Mouse (Mus musculus) gastrocnemius, postnatal 10 days (tissue): ENCODE results near the gene Serp2. TPM values are rescaled to one million over a fixed set of nuclear protein-coding genes. Genes with fewer than 3 reads are reported as not detected.
A peak's percentile ranks its signal among the peaks of the same experiment; 100 is the strongest.

Source experiments
- DNase-seq: peaks from one replicate; pipeline ENCODE4 v3.0.0; 2021; ENCODE audit warnings: mixed read lengths
- total RNA-seq, 2 experiments: library from RNA; stranded (reverse); gene quantifications; 2 replicates each; pipeline ENCODE4 v1.2.3; 2021

The Serp2 gene
- total RNA-seq, 2 experiments from 2014 or later, result 1.8 to 2.4 TPM

DNA sequence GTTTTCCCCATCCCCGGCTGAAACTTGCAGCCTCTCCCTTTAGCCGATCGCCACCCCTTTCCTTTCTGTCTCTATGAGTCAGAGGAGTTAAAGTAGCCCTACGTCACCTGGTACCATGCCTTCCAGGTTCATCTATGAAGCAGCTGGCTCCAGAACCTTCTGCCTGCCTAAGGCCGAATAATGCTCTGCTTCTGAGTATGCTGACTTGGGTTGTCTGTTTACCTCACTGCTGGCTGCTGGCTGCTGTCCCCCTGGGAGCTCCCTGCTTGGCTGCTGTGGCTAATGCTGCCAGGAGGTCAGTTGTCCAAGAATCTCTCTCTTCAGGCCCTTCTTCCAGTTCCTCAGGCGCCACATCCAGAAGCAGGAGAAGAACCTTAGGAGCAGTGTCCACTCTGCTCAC lies 30.2 kb downstream of the Serp2 start:
- peak; percentile 37 for DNase-seq

DNA sequence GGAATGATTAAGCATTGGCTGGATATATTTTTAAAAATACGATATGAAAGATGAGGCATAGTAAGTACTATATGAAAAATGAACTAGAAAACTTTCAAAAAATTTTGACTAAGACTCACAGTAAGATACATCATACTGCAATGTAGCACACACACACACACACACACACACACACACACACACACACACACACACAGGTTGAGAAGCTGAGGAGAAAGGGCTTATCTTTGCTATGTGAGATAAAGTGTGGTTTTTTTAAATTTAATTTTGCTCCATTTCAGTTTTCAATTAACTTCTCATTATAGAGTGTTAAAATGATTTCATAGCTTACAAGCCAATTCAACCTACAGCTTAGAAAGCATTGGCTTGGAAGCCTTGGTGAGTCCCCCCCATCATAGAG lies 33.3 kb downstream of the Serp2 start:
- DNase-seq, result no peak

DNA sequence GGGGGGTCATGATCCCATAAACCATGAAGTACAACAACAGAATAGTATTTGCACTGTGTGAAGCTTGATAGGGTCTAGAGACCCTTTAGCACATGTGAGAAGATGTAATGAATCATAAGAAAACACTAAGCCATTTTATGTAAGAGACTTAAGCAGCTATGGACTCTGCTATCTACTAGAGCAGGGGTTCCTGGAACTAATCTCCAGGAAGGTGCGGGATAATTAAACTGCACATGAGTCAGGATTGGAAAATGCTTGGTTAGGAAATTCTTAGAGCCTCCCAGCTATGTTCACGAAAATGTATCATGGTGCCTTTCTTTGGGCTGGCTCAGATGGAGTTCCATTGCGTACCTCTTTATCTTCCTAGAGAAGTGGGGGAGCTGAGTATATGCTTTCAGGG lies 35.4 kb downstream of the Serp2 start:
- no peak for DNase-seq

DNA sequence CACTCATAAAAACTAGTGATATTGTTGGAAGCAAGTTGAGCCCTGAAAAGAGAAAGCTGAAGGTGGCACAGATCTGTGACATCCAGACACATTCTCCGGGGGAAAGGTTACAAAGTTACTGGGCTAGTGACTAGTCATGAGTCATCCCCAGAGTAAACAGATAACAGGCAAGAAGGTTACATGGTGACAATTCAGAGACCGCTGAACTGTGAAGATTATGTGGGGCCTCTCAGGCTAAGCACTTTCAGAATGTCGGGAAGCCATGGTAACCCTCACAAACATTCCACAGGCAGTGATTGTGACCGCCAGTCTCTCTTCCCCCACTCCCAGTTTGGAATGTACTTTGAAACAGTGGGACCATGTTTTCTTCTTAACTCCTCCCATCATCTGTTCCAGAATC lies 36.1 kb downstream of the Serp2 start:
- DNase-seq, result no peak

DNA sequence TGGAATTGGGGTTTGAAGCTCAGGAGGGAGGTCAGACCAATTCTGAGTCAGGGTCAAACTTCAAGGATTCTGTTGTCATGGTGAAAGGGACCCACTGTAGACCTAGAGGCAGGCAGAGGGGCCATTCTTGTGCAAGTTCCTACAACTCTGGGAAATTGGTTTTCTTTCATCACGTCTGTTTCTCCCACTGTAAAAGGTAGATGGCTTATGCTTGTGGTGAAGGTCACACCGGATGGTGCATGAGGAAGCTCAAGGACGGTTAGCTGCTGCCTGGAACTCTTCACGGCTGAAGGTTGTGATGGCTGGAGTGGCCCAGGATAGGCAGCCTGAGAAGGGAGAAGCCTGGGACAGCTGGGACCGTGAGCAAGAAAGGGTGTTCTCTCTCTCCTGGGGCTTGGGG lies 38.5 kb downstream of the Serp2 start:
- no peak for DNase-seq

DNA sequence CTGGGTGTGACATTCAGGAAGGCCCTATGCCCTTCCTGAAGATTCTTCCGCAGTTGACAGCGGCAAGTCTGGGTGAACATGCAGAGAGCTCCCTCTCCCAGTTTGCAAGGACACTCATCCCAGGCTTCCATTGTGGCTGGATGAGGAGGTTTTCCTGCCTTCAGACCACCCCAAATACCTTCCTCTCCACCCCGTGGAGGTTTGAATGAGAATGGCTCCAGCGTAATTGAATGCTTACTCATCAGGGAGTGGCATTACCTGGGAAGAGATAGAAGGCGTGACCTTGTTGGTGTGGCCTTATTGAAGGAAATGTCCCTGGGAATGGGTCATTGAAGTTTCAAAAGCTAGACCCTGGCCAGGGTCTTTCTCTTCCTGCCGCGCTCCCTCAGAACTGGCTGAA lies 41.1 kb downstream of the Serp2 start:
- DNase-seq, result no peak

DNA sequence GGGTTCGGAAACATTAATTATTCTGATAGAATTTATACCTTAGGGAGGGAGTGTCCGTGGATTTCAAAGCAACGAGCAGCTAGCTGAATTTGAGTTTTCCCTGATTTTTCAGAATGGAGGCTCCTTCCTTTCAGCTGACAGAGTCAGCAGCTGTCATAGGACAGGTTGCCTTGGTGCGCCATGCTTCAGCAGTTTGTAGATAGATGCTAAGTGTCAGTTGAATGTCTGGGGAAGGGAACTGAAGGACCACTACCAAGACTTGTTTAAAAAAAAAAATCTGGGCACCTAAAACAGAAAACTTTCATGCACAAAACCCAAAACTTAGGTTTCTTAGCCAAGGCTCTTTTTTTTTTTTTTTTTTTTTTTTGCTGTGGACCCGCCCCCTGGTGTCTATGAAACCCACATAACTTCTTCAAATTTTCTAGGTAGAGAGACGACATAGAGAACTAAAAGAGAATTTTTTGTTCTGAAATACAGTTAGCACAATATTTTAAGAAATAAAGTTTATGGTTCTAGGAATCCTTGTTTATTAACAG lies 42.6 kb downstream of the Serp2 start:
- no peak for DNase-seq

DNA sequence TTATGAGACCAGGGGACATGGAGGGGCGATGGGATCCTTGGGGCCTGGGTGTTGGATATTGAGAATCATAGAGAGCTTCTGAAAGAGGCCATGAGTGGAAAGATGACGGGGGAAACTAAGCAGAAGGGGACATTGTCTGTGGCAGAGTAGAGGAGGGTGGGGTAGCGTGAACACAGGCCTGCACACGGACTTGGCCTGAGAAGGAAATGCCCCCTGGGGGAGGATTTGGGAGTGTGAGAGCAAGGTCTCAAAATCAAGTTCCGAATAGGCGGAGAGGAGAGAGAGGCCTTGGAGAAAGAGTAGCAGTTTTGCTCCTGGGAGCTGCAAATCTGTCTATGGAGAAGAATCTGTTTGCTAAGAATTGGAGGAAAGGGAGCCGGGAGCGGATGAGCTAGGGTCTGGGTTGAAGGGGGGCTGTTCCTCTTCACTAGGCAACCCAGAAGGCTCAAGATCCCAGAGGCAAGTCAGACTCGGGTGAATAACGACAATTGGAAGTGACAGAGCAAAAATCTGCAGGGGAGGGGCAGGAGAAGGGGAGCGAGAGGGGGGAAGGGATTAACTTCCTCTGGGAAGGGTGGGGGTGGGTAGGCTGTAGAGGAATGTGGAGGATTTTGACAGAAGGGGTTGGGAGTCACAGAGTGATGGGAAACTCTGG lies 43.2 kb downstream of the Serp2 start:
- DNase-seq, result no peak

DNA sequence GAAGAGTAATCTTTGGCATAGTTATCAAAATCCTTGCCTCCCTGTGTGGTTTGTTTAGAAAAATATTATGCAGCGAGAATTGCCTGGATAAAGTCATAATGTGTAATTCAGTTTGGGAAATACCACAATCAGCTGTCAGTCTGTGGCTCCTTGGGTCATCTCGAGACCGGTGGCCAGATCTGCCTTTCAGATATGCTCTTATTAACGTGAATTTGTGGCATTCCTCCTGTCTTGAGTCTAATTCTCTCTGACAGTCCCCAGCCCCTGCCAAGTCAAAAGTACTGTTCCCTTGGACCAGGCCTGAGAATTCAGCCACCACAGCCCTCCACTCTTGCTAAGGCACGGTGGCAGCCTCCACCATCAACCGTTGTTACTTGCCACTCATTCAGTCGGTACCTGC lies 44.7 kb downstream of the Serp2 start:
- DNase-seq, result no peak

DNA sequence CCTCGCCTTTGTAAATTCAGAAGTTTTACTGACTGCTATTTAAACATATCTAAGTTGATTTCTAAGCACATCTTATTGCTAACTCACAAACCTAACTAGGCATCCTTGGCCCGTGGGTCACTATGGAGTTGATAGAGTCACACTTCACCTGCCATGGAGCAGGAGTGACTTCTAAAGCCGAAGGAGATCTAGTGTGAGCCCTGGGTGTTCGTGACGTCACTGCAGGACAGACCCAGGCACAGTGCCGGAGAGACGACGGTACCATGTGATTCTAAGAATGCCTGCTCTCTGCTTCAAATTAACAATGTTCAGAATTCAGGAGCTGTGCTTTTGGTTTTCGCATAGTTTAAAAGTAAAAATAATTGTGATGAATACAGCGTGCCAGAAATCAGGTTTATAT lies 48.0 kb downstream of the Serp2 start:
- no peak for DNase-seq

DNA sequence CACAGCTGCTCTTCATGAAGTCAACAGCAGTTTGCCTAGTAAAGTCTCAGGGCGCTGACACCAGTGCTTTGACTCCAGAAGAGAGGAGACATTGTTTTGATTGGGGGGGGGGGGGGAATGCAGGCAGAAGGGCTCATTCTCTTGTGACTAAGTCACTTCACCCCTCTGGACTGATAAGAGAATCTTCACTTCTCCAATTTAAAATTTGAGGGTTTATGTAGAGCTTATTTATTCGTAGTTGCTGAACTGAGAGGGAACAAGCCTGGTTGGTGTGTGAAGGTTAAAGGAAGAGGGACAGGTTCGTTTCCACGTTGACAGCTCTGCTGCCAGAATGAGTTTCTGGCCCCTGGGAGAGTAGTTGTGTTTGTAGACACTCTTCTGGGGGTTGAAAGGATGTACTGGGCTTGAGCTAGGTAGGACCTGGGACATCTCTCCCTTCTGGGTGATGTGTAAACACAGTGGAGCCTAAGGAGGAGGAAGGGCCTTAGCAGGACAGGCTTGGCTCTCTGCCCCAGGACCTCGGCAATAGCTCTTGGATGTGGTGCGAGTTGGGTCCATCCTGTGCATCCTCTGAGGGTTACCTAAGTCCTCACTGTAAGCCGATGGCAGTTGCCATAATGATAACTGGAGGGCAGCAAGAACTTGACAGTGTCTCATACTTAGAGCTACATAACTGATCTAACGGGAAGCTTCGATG lies 48.7 kb downstream of the Serp2 start:
- no peak for DNase-seq

DNA sequence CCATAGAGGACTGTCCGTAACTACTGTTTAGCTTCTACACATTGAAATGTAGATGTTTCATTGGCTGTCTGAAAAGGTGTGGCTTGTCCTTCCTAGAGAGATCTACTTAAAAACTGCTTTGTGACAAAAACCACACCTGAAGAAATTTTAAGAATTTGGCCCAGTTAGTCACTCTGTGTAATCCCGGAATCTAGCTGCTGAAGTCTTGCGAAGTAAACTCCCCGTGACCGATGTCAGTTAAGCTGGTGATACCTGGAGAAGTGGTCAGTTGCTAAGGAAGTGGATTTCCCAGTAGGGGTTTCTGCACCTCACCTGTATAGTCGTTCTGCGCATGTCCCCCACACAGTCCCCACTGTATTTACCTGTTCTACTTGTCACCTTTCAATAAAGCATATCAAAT lies 49.3 kb downstream of the Serp2 start:
- no peak for DNase-seq

DNA sequence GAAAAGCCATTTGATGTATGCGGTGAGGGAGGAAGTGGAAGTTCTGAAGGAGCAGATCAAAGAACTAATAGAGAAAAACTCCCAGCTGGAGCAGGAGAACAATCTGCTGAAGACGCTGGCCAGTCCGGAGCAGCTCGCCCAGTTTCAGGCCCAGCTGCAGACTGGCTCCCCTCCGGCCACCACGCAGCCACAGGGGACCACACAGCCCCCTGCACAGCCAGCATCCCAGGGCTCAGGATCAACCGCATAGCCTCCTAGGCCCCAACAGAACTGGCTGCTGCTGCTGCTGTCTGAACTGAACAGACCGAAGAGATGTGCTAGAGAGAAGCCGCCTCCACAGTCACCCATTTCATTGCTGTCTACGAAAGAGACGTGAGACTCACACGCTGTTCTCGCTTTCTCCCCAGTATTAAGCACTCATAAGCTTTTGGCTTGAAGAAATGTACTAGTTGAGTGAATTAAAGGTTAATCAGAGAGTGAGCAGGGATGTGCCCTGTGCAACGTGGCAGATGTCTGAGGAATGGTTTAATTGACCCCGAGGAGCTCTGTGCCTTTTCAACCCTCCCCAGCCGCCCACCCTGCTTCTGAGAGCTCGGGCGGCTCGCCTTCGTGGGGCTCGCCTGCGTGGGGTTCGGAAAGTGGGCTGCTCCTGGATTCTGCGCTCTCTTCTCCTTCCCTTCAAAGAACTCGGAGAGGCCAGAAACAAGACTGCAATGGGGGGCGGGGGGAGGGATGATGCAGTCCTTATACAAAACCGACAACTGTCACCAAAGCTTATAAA lies 50.1 kb downstream of the Serp2 start:
- DNase-seq, result peak; percentile 39

DNA sequence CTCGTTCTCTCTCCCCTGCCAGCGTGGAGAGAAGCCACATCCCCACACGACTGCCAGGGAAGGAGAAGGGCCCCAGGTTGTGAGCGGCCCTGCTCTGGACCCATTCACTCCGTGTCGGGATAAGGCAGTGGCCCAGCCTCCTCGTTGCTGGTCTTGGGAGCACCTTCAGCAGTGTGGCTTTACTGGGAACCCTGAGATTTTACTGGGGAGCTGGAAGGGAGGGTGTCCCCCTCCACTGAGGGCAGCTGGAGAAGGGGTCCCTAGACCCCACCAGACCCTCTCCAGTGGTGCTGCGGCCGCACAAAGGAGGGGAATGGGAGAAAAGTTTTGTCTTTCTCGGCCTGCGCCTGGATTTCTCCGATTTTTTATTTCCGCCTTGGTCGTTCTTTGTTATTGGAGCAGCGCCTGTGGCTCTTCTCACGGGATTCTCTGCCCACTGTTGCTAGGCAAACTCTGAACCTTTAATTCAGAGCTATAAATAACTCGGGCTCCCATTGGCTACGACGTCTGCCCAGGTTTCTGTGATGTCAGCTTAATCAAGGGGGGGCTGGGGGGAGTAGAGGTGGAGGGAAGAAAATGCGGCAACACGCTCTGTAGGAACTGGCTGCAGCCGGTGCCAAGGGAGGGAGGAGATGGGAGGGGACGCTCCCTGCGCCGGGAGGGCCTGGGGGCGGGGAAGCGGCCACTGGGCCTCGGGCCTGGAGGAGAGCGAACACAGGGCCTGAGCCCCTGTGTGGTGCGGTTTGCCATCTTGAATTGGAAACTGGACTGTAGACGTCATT lies 51.1 kb downstream of the Serp2 start:
- DNase-seq, result peak; percentile 84

DNA sequence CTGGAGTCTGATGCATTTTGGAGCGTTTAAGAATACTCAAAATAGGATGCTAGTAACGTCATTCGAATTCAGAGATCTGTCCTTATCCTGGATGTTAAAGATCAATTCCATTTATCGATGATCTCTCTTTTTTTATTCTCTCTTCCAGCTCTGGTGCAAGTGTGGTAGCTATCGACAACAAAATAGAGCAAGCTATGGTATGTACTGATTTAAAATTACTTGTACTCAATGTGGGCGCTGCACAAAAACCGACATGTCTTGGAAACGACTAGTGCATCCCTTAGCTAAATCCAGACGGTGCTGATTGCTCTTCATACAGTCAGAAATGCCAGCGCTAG lies 51.6 kb downstream of the Serp2 start:
- no peak for DNase-seq

DNA sequence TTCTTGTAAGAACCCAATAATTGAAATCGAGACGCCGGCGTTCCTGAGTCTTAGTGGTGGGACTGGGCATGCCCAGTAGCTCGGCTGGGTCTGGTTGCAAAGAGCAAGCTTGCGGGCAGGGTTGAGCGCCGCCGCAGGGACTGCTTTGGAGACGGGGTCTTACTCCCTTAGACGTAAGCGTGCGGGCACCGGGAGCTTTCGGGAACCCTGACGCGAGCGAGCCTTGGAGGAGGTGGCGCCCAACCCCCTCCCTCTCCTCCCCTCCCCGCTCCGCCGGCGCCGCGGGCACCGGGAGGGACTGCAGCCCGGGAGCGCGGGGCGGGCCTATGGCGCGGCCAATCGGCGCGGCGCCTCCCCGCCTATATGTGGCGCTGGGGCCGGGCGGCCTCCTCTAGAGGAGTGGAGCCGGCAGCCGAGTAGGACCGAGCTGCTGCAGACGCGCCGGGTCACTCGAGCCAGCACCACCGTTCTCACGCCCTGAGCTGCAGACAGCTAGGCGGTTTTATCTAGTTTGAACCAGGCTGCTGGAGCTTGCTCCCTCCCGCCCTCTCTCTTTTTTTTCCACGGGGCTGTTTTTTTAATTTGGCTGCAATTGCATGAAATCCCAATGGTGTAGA lies 52.5 kb downstream of the Serp2 start:
- DNase-seq, result peak; percentile 93

DNA sequence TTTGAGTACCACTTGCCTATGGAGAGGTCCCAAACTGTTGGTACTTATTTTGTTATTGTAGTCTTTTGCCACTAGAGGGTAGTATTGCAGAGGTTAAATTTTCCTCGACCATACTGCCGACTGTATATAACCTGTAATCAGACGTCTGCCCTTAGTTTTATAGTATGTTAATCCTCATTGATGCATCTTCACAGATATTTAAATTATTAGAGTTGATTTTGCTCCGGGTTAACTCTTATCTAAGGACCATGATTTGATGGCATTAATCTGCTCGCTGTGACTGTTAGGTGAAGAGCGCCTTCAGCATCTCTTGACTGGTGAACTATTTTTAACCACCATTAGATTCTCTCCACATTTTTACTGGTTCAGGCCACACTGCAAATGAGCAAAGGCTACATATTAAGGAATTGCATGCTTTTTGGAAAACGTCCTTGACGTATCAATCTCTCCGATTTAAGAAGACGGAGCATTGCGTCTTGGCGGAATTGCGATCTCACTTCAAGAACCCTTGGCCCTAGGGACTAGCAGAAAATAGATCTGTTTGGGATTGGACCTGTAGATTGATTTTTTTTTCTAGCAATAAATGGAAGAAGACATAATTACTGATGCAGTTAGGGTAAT lies 53.3 kb downstream of the Serp2 start:
- no peak for DNase-seq

DNA sequence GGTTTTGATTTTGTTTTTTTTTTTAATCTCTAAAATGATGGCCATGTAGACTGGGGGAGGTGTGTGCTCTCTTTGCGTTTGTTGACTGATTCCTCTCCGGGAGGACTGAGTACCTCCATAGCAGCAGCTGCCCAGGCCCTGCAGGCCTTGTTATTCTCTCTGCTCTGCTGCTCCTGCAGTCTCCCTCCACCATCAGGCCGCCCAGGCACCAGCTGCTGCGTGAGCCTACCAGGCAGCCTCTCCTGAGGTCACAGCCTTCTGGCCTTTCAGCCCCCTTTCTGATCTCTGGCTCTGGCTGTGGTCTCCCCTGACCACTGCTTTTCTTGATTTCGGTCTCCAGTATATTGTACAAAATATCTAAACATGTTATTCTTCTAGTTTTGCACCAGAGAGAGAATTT lies 56.7 kb downstream of the Serp2 start:
- DNase-seq, result no peak

DNA sequence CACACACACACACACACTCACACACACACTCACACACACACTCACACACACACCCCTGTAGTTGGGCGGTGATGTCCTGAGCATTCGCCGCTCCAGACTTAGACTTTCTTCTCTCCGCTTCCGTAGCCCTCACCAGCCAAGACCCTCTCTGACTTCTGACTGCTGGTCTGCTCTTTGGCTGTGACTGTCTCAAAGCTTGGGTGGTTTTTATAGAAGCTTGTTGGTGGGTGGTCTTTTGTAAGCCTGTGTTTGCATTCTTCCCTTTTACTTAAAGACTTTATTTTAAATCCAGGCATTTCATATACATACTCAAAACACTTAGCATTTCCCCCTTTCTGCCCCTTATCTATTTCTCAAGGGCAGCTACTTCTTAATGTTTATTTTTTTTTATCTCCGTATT lies 57.2 kb downstream of the Serp2 start:
- no peak for DNase-seq

DNA sequence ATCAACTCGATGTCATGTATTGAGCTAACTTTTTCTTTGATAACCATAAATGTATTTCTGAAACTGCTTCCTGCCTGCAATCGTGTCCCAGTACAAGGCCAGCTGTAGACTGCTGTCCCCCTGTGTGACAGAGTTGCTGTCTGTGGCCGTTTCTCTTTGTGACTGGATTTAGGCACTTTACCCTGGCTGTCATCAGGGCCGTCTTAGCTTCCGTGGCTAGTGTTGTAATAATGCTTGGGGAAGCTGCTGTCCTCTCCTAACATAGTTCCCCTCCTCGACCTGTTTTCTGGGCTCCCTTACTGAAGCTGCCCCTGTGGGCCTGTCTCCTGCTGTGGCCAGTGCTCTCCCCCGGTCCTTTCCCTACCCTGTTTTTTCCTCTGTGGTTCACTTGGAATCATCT lies 58.5 kb downstream of the Serp2 start:
- no peak for DNase-seq

DNA sequence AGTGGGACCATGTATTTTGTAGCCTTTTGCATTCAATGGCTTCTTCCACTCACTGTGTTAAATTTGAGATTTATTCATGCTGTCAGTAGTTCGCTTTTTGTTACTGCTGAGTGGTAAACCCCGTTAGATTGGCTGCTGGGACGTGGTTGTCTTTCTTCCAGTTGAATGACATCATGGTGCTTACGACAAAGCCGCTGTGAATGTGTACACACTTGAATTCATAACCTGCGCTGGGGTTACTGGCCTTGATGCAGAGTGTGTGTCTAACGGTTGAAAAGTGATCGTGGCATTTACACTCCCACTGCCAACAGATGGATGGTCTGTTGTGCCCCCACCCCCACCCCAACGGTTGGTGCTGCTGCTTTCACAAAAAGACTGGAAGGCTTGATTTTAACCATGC lies 59.5 kb downstream of the Serp2 start:
- no peak for DNase-seq

DNA sequence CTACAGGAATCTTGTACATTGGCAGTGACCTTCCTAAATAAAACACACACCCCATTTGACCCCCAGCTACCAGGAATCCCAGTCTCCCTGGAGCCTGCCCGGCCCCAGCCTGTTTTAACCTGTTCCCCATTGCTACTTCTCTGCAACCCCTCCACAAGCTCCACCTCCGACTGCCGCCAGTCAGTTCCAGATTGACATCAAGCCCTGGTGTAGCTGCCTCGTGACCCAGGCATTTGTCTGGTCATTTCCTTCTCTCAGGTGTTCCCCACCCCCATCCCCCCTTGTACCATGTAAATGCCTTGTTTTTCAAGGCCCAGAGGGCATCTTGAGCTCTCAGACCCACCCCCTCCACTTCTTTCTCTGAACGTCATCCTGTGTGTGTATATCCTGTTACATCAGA lies 61.7 kb downstream of the Serp2 start:
- no peak for DNase-seq
